Mouse (Mus musculus) embryonic facial prominence, embryonic 12.5 days (tissue): ENCODE results near the gene Tmem232. TPM values are rescaled to one million over a fixed set of nuclear protein-coding genes. Genes with fewer than 3 reads are reported as not detected.
A peak's percentile ranks its signal among the peaks of the same experiment; 100 is the strongest.
"Not testable (repeated sequence)": the region's sequence is repeated elsewhere in the genome, so short reads cannot be mapped to it uniquely, and the experiment has no call there.

ENCODE experiments used
- ATAC-seq: fragments of 200-750 bp; cut with Nextera tagmentation; 2 replicates; pipeline ENCODE4 v1.8.0; 2017; ENCODE audit not compliant: insufficient number of reproducible peaks, insufficient read depth, low FRiP score, low TSS enrichment
- H3K27ac ChIP-seq: fragments of 300-500 bp; sonication (generic); 2 replicates; pipeline ENCODE4 v1.5.1; 2016; ENCODE audit warnings: mild to moderate bottlenecking
- H3K27me3 ChIP-seq: fragments of 300-500 bp; sonication (generic); 2 replicates; pipeline ENCODE4 v1.6.1; 2016; ENCODE audit warnings: mild to moderate bottlenecking, moderate library complexity
- H3K36me3 ChIP-seq: fragments of 300-500 bp; sonication (generic); 2 replicates; pipeline ENCODE4 v1.6.1; 2016; ENCODE audit warnings: mild to moderate bottlenecking
- H3K4me1 ChIP-seq: fragments of 300-500 bp; sonication (generic); 2 replicates; pipeline ENCODE4 v1.6.1; 2016
- H3K4me2 ChIP-seq: fragments of 300-500 bp; sonication (generic); replicated peaks from 2 replicates; pipeline ENCODE4 v1.6.1; 2016; ENCODE audit warnings: mild to moderate bottlenecking, moderate library complexity
- H3K4me3 ChIP-seq: fragments of 300-500 bp; sonication (generic); 2 replicates; pipeline ENCODE4 v1.5.1; 2016; ENCODE audit warnings: mild to moderate bottlenecking
- H3K9ac ChIP-seq: fragments of 300-500 bp; sonication (generic); 2 replicates; pipeline ENCODE4 v1.6.1; 2016; ENCODE audit warnings: mild to moderate bottlenecking, moderate library complexity
- H3K9me3 ChIP-seq: fragments of 300-500 bp; sonication (generic); 2 replicates; pipeline ENCODE4 v1.6.1; 2016; ENCODE audit warnings: mild to moderate bottlenecking, moderate library complexity
- WGBS: fragments of 180-500 bp; shearing (Covaris S2); methylation state at CpG from one replicate; pipeline ENCODE4 v1.1.7; 2016; 5-methylcytosine and 5-hydroxymethylcytosine counted together
- polyA plus RNA-seq: library from polyadenylated mRNA; unstranded; fragments of >200 nt; fragmentation: Nextera tagmentation; extraction: Ambion mirVana; gene quantifications from 2 replicates; pipeline ENCODE4 v1.2.1, GENCODE M21; 2016

Gene Tmem232
- polyA plus RNA-seq, 1 experiment from 2014 or later: 0.24 TPM

DNA sequence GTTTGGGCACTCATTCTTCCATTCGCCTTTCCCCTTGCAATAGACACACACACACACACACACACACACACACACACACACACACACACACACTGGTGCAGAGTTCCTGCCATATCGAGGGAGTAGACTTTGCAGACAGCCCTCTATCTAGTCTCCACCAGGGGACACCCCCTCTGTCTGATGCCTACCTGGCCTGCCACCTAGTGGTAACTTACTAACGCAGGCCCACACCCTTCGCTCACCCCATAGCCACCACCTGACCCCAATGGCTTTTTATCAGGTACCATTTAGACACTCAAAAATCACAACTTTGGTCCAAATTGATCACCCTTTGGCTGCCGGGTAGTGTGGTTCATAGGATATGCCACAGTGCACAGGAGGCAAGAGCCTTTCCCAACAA, 18.7 kb upstream of the Tmem232 start:
- ATAC-seq: no peak
- Histone ChIP-seq H3K27me3 (no peaks in the 10 kb centered on the region), H3K4me1 (no peaks in the 10 kb centered on the region), H3K9me3 (no peaks in the 10 kb centered on the region), H3K36me3 (no peaks in the 10 kb centered on the region), H3K4me2 (no peak overlapping the region), H3K4me3 (no peak overlapping the region), H3K9ac (no peak overlapping the region), H3K27ac (no peak overlapping the region)
- WGBS: 47% methylated on average over 5 of the region's 5 CpGs

DNA sequence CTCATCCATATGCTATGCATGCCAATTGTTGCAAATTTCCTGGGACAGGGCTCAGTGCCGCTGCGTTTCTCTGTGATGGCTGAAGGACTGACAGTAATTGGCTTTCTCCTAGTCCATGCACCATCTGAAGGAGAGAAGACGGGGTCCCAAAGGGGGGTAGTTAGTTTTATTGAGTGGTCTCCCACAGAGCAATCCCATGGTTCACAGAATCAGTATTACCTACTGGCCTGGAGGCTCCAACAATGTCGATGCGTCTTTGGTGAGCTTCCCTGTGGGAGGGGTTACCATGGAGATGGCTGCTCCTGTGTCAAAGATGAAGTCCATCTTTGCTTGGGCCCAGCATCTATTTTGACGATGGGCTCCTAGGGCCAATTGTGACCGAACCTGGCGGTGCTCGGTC, 18.2 kb upstream of the Tmem232 start:
- Histone ChIP-seq H3K27me3 (no peaks in the 10 kb centered on the region), H3K9ac (no peak overlapping the region), H3K9me3 (no peaks in the 10 kb centered on the region), H3K4me3 (no peak overlapping the region), H3K4me2 (0 out of 2 replicates have a peak overlapping the region, but pooled peaks have one; percentile 22), H3K27ac (no peak overlapping the region), H3K4me1 (no peaks in the 10 kb centered on the region), H3K36me3 (no peaks in the 10 kb centered on the region)
- no peak for ATAC-seq
- 66% methylated on average over 9 of the region's 9 CpGs for WGBS

DNA sequence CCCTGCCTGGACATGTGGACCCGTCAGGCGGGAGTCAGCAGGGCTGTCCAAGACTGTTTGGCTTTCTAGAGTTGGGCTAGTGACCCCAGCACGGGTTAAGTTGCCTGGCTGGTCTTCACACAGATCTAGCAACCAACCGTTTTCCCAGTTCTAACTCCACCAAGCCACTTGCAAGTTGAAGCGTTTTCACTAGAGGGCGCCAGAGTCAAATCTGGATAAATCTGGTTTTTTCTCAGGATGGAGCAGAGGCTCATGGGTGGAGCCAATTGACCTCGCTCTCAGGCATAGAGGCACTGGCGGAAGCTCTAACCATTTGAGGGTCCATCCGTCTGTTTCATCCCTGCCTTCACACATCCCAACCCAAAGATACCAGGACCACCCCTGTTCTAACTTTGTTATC, 17.6 kb upstream of the Tmem232 start:
- 43% methylated on average over 9 of the region's 9 CpGs for WGBS
- H3K4me2 ChIP-seq: peak overlapping the region; percentile 22; the same call in 1 of the 2 replicates
- no peaks in the 10 kb centered on the region for H3K9me3 ChIP-seq
- no peak overlapping the region for H3K4me3 ChIP-seq
- ATAC-seq: no peak; the same call in 1 of the 2 replicates
- no peak overlapping the region for H3K9ac ChIP-seq
- H3K27me3 ChIP-seq: no peaks in the 10 kb centered on the region
- no peaks in the 10 kb centered on the region for H3K4me1 ChIP-seq
- H3K27ac ChIP-seq: no peak overlapping the region
- no peaks in the 10 kb centered on the region for H3K36me3 ChIP-seq

DNA sequence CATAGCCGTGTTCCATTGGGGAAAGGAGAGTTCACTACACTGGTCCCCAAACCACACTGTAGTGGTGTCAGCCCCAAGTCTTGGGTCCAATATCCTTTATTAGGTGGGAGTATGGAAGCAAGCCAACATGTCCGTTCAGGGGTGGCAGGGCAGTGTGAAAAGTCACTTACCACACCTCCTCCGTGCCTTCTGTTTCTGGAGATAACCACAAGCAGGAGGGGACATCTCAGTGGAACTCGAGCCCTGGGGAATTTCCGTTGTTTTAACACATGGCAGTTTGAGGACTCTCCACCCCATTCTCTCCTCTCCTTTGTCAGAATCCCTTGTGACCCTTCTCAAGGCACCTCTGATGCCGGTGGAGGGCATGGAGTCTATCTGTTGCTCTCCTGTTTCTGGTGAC, 16.6 kb upstream of the Tmem232 start:
- Histone ChIP-seq H3K9ac (no peak overlapping the region), H3K9me3 (no peaks in the 10 kb centered on the region), H3K4me2 (no peak overlapping the region), H3K4me3 (no peak overlapping the region), H3K27me3 (no peaks in the 10 kb centered on the region), H3K27ac (no peak overlapping the region), H3K4me1 (no peaks in the 10 kb centered on the region), H3K36me3 (no peaks in the 10 kb centered on the region)
- 75% methylated on average over 6 of the region's 6 CpGs for WGBS
- no peak for ATAC-seq

DNA sequence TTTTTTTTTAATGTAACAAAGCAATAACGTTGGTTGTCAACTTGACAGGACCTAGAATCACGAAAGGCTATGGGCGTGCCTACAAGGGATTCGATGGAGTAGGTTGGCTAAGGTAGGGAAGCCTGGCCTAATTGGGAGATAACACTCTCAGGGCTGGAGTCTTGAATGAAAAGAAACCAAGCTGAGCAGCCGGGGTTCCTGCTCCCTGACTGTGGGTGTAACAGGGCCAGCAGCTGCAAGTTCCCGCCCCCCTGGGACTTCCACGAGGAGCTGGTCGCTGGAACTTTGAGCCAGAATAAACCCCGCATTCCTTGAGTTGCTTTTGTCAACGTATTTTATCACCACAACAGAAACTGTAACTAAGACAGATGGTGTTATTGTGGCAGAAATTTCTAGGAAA, 16.2 kb upstream of the Tmem232 start:
- H3K9ac ChIP-seq: no peak overlapping the region
- H3K9me3 ChIP-seq: no peaks in the 10 kb centered on the region
- no peak overlapping the region for H3K4me2 ChIP-seq
- H3K4me1 ChIP-seq: no peaks in the 10 kb centered on the region
- H3K36me3 ChIP-seq: no peaks in the 10 kb centered on the region
- no peaks in the 10 kb centered on the region for H3K27me3 ChIP-seq
- H3K27ac ChIP-seq: no peak overlapping the region
- H3K4me3 ChIP-seq: no peak overlapping the region
- no peak for ATAC-seq
- 66% methylated on average over 10 of the region's 10 CpGs for WGBS

DNA sequence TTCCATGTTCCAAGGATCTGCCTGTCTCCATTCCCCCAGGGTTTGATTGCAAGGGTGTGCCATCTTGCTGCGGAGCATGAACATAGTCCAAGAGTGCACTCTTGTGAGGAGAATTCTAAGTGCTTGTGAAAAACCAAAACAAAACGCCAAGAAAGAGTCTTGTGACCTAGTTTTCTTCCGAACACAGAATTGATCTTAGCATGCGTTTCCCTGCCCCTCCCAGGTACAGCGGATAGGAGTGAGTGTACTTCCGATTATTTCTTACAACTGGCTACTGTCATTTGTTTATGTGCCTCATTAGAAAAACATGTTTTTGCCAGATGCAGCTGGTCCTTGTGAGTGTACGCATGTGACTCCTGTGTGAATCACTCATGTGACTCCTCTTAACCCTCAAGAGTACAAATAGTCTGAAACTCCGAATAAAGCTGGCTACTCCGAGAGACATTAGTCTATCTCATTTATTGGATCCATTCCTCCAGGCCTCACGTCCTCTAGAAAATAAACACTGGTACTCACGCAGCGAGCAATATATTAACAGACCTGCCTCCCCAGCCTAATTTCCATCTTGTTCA, 11.9 kb upstream of the Tmem232 start:
- WGBS: 73% methylated on average over 12 of the region's 12 CpGs
- Histone ChIP-seq H3K4me2 (no peak overlapping the region), H3K9me3 (no peaks in the 10 kb centered on the region), H3K36me3 (no peaks in the 10 kb centered on the region), H3K27ac (no peak overlapping the region), H3K27me3 (no peaks in the 10 kb centered on the region), H3K4me3 (no peak overlapping the region), H3K4me1 (no peaks in the 10 kb centered on the region), H3K9ac (no peak overlapping the region)
- no peak for ATAC-seq

DNA sequence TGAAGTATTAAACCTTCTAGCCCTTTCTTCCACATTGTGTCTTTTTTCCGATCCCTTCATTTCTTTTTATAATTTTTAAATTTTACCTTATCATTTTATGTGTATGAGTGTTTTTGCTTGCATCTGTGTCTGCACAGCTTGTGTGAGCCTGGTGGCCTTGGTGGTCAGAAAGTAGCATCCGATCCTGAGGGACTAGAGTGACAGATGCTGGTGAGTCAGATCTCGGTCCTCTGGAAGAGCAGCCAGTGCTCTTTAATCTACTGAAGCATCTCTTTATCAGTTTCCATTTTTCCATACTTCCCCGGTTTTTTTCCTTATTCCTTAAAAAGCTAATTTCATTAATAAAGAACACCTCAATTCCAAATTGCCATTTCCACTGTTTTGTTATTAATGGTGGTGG, 9.8 kb upstream of the Tmem232 start:
- Histone ChIP-seq H3K4me1 (no peaks in the 10 kb centered on the region), H3K9me3 (no peaks in the 10 kb centered on the region), H3K27me3 (no peaks in the 10 kb centered on the region), H3K4me3 (no peak overlapping the region), H3K27ac (no peak overlapping the region), H3K9ac (no peak overlapping the region), H3K36me3 (no peaks in the 10 kb centered on the region), H3K4me2 (no peak overlapping the region)
- ATAC-seq: no peak
- WGBS: 88% methylated on average over 4 of the region's 4 CpGs

DNA sequence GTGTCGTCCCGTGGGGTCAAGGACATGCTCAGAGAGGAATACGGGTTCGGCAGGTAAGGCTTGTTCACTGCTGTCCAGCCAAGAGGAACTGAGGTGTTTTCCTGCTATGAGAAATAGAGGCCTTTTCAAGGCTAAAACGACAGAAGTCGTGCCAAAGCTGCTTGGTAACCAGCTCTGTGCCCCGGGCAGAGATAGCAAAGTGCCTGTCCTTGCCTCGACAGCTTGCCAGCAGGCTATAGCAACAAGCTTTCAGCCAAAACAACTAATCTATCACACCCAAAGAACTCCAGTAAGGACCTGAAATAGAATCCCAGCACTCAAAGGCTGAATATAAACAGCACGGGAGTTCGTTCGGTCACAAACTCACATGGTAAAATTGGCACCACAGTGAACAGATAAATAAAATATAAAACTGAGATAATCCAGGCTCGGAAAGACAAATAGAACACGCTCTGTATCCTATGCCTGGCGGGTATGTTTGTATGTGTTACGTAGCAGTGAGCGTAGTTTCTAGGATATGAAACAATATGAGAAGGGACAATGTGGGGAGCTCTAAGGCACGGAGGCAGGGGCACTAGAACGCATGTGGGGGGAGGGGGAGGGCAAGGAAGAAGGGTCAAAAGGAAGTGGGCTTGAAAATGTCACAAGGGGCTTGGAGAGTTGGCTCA, 8.2 kb upstream of the Tmem232 start:
- Histone ChIP-seq H3K4me3 (no peak overlapping the region), H3K4me1 (no peaks in the 10 kb centered on the region), H3K36me3 (no peaks in the 10 kb centered on the region), H3K9me3 (no peaks in the 10 kb centered on the region), H3K27ac (no peak overlapping the region), H3K4me2 (no peak overlapping the region), H3K9ac (no peak overlapping the region), H3K27me3 (no peaks in the 10 kb centered on the region)
- ATAC-seq: no peak
- WGBS: 72% methylated on average over 18 of the region's 18 CpGs

DNA sequence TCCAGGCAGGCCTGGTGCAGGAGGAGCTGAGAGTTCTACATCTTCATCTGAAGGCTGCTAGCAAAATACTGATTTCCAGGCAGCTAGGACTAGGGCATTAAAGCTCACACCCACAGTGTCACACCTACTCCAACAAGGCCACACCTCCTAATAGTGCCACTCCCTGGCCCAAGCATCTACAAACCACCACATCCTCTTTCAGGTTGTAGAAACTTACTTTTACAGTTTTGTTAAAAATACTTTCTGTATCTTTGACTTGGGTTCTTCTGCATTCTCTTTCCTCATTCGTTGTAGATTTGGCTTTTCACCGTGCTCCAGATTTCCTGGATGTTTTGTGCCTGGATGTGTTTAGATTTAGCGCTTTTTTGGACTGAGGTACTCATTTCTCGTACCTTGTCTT, 5.6 kb upstream of the Tmem232 start:
- H3K4me3 ChIP-seq, ATAC-seq, H3K4me2 ChIP-seq, H3K9ac ChIP-seq, H3K27me3 ChIP-seq, H3K36me3 ChIP-seq, H3K27ac ChIP-seq, H3K9me3 ChIP-seq, H3K4me1 ChIP-seq: not testable (repeated sequence)
- WGBS: 93% methylated on average over 4 of the region's 4 CpGs

DNA sequence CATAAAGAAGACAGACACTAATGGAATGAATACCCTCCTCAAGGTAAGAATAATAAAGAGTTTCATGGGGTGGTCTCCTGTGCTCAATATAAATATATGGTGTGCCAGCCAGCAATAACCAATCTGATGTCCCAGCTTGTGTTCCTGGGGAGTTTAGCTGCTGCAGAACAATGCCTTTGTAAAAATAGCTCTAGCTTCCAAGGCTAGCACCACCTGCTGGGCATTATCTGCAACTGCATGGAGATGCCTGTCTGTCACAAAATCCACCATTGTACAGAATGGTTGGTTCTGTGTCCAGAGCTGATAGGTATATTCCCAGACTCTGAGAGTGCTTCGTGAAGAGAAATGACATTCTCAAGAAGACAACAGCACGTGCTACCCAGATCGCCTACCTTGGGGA, 4.4 kb downstream of the Tmem232 start:
- no peaks in the 10 kb centered on the region for H3K4me1 ChIP-seq
- H3K9me3 ChIP-seq: no peaks in the 10 kb centered on the region
- no peak overlapping the region for H3K4me3 ChIP-seq
- H3K9ac ChIP-seq: no peak overlapping the region
- H3K27me3 ChIP-seq: no peaks in the 10 kb centered on the region
- no peak for ATAC-seq
- H3K4me2 ChIP-seq: no peak overlapping the region
- WGBS: 23% methylated on average over 3 of the region's 3 CpGs
- H3K36me3 ChIP-seq: no peaks in the 10 kb centered on the region
- no peak overlapping the region for H3K27ac ChIP-seq

DNA sequence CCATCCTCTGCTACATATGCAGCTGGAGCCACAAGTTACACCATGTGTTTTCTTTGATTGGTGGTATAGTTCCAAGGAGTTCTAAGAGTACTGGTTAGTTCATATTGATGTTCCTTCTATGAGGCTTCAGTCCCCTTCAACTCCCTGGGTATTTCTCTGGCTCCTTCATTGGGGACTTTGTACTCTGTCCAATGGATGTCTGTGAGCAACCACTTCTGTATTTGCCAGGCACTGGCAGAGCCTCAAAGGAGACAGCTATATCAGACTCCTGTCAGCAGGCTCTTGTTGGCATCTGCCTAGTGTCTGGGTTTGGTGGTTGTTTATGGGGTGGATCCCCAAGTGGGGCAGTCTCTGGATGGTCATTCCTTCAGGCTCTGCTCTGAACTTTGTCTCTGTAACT, 8.2 kb downstream of the Tmem232 start:
- H3K9me3 ChIP-seq, ATAC-seq, H3K36me3 ChIP-seq, H3K27ac ChIP-seq, H3K4me3 ChIP-seq, H3K4me2 ChIP-seq, H3K27me3 ChIP-seq, H3K9ac ChIP-seq, H3K4me1 ChIP-seq: not testable (repeated sequence)

DNA sequence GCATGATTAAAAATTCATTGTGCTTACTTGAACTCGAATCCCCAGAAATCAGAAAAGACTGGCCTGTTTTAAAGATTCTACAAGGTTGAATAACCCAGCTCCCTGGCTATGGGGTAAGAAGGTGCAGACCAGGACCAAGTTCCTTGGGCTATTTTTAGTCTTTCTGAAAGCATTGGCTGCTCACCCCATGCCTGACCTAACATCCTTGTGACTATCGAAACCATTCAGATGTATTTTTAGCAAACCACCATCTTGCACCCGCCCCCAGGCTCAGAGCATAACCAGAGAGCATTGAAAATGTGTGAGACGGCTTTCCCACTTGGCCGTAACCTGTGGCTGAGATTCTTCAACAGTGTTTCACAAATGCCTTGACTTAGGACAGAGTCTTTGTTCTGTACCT, 13.1 kb downstream of the Tmem232 start:
- 68% methylated on average over 5 of the region's 5 CpGs for WGBS
- no peaks in the 10 kb centered on the region for H3K36me3 ChIP-seq
- ATAC-seq: no peak
- H3K27ac ChIP-seq: no peak overlapping the region
- no peak overlapping the region for H3K4me2 ChIP-seq
- H3K27me3 ChIP-seq: no peaks in the 10 kb centered on the region
- no peaks in the 10 kb centered on the region for H3K4me1 ChIP-seq
- H3K9ac ChIP-seq: no peak overlapping the region
- H3K4me3 ChIP-seq: no peak overlapping the region
- no peaks in the 10 kb centered on the region for H3K9me3 ChIP-seq
